Mouse (Mus musculus) v-Abl transformed pro-B cells (cell line): Measurements from ENCODE around the gene Bcl7c.

ENCODE experiments used
- in situ Hi-C, 2 experiments: fragments of 400-800 bp; cut with MboI; formaldehyde crosslinking; loops; one replicate each; pipeline ENCODE4 v1.15.1; 2025; ENCODE audit not compliant: unreplicated experiment in 2 of 2

Bcl7c gene

GRCm38 (mm10) chr7:127689626-127690280 lies 19.0 kb downstream of the Bcl7c start:
- in situ Hi-C loops, result no loop called here

GRCm38 (mm10) chr7:127688935-127689334 lies 19.8 kb downstream of the Bcl7c start:
- in situ Hi-C loops, result no loop called here

GRCm38 (mm10) chr7:127686740-127687449 lies 21.8 kb downstream of the Bcl7c start:
- in situ Hi-C loops, result no loop called here

GRCm38 (mm10) chr7:127685304-127686018 lies 23.3 kb downstream of the Bcl7c start:
- in situ Hi-C loops, result no loop called here

- in situ Hi-C loops, result no loop called here
Measured at GRCm38 (mm10) chr7:127681888-127682553, 26.7 kb downstream of the Bcl7c start.

GRCm38 (mm10) chr7:127680541-127680940 lies 28.2 kb downstream of the Bcl7c start:
- in situ Hi-C loops, result no loop called here

- in situ Hi-C loops, result loop anchor here (5.0 kb wide), 2 partner anchors 33 to 68 kb away; partner anchors contain the start of gene Ctf1 (in 1 of the 2)
Measured at GRCm38 (mm10) chr7:127678811-127679210, 29.9 kb downstream of the Bcl7c start.

GRCm38 (mm10) chr7:127677609-127678008 lies 31.1 kb downstream of the Bcl7c start:
- in situ Hi-C loops, result loop anchor here (5.0 kb wide), 2 partner anchors 35 to 70 kb away; partner anchors contain the start of gene Ctf1 (in 1 of the 2)

- in situ Hi-C loops, result loop anchor here (5.0 kb wide), 2 partner anchors 35 to 70 kb away; partner anchors contain the start of gene Ctf1 (in 1 of the 2)
Measured at GRCm38 (mm10) chr7:127677077-127677476, 31.7 kb downstream of the Bcl7c start.

GRCm38 (mm10) chr7:127675391-127675811 lies 33.3 kb downstream of the Bcl7c start:
- in situ Hi-C loops, result loop anchor here (5.0 kb wide), 2 partner anchors 37 to 72 kb away; partner anchors contain the start of gene Ctf1 (in 1 of the 2)

- in situ Hi-C loops, result loop anchor here (5.0 kb wide), 2 partner anchors 37 to 72 kb away; partner anchors contain the start of gene Ctf1 (in 1 of the 2)
Measured at GRCm38 (mm10) chr7:127674977-127675376, 33.8 kb downstream of the Bcl7c start.

GRCm38 (mm10) chr7:127672776-127673175 lies 36.0 kb downstream of the Bcl7c start:
- in situ Hi-C loops, result no loop called here

GRCm38 (mm10) chr7:127671880-127672774 lies 36.6 kb downstream of the Bcl7c start:
- in situ Hi-C loops, result no loop called here

- in situ Hi-C loops, result loop anchor here (10.0 kb wide), 2 partner anchors 278 to 568 kb away; partner anchors contain the start of genes 9130023H24Rik (in 1 of the 2), Armc5 (in 1 of the 2) and Prss36 (in 1 of the 2)
Measured at GRCm38 (mm10) chr7:127667171-127667570, 41.6 kb downstream of the Bcl7c start.

GRCm38 (mm10) chr7:127666679-127667078 lies 42.1 kb downstream of the Bcl7c start:
- in situ Hi-C loops, result loop anchor here (10.0 kb wide), 2 partner anchors 278 to 568 kb away; partner anchors contain the start of genes 9130023H24Rik (in 1 of the 2), Armc5 (in 1 of the 2) and Prss36 (in 1 of the 2)

GRCm38 (mm10) chr7:127666066-127666654 lies 42.6 kb downstream of the Bcl7c start:
- in situ Hi-C loops, result loop anchor here (10.0 kb wide), 2 partner anchors 279 to 569 kb away; partner anchors contain the start of genes 9130023H24Rik (in 1 of the 2), Armc5 (in 1 of the 2) and Prss36 (in 1 of the 2)

- in situ Hi-C loops, result loop anchor here (5.0 to 10.0 kb wide), 3 partner anchors 59 to 572 kb away; partner anchors contain the start of genes 9130023H24Rik (in 1 of the 2), Armc5 (in 1 of the 2) and Prss36 (in 1 of the 2)
Measured at GRCm38 (mm10) chr7:127662926-127663325, 45.8 kb downstream of the Bcl7c start.

- in situ Hi-C loops, result loop anchor here (5.0 to 10.0 kb wide), 3 partner anchors 60 to 573 kb away; partner anchors contain the start of genes 9130023H24Rik (in 1 of the 2), Armc5 (in 1 of the 2) and Prss36 (in 1 of the 2)
Measured at GRCm38 (mm10) chr7:127661833-127662232, 46.9 kb downstream of the Bcl7c start.
